Mouse (Mus musculus) midbrain, embryonic 14.5 days (tissue): Measurements from ENCODE around the gene Lrrc20. TPM values are rescaled to one million over a fixed set of nuclear protein-coding genes. Genes with fewer than 3 reads are reported as not detected.
"Not testable (repeated sequence)": the region's sequence is repeated elsewhere in the genome, so short reads cannot be mapped to it uniquely, and the experiment has no call there.

Source experiments
- ATAC-seq: fragments of 200-750 bp; cut with Nextera tagmentation; 2 replicates; pipeline ENCODE4 v1.8.0; 2017; ENCODE audit warnings: moderate number of reproducible peaks, moderate library complexity; ENCODE audit not compliant: low FRiP score, low TSS enrichment
- DNase-seq: peaks from one replicate; pipeline ENCODE4 v3.0.0-alpha.2; 2015
- H3K27ac ChIP-seq: fragments of 300-500 bp; sonication (generic); replicated peaks from 2 replicates; pipeline ENCODE4 v1.5.1; 2014; ENCODE audit warnings: mild to moderate bottlenecking, low read depth, low read length, moderate library complexity
- H3K27me3 ChIP-seq: fragments of 300-500 bp; sonication (generic); 2 replicates; pipeline ENCODE4 v1.6.1; 2014; ENCODE audit warnings: low read length, control low read depth, mixed read lengths; ENCODE audit not compliant: control insufficient read depth, insufficient read depth
- H3K36me3 ChIP-seq: fragments of 300-500 bp; sonication (generic); 2 replicates; pipeline ENCODE4 v1.6.1; 2014; ENCODE audit warnings: low read length, control low read depth; ENCODE audit not compliant: control insufficient read depth, insufficient read depth
- H3K4me1 ChIP-seq: fragments of 300-500 bp; sonication (generic); 2 replicates; pipeline ENCODE4 v1.6.1; 2014; ENCODE audit warnings: mild to moderate bottlenecking, antibody characterized with exemption, low read length, control low read depth; ENCODE audit not compliant: control insufficient read depth, insufficient read depth
- H3K4me2 ChIP-seq: fragments of 300-500 bp; sonication (generic); 2 replicates; pipeline ENCODE4 v1.6.1; 2014; ENCODE audit warnings: mild to moderate bottlenecking, low read length, moderate library complexity
- H3K4me3 ChIP-seq: fragments of 300-500 bp; sonication (generic); replicated peaks from 2 replicates; pipeline ENCODE4 v1.5.1; 2014; ENCODE audit warnings: low read depth, low read length
- H3K9ac ChIP-seq: fragments of 300-500 bp; sonication (generic); replicated peaks from 2 replicates; pipeline ENCODE4 v1.6.1; 2014; ENCODE audit warnings: mild to moderate bottlenecking, low read length, moderate library complexity
- H3K9me3 ChIP-seq: fragments of 300-500 bp; sonication (generic); 2 replicates; pipeline ENCODE4 v1.6.1; 2016; ENCODE audit warnings: low read length, control low read depth, mixed read lengths; ENCODE audit not compliant: control insufficient read depth
- WGBS: fragments of 180-500 bp; shearing (Covaris S2); extraction: QIAGEN DNeasy Blood & Tissue Kit; methylation state at CpG from one replicate; pipeline ENCODE4 v1.1.7; 2014; 5-methylcytosine and 5-hydroxymethylcytosine counted together
- polyA plus RNA-seq: library from polyadenylated mRNA; unstranded; fragments of >200 nt; fragmentation: Nextera tagmentation; extraction: Ambion mirVana; gene quantifications from 2 replicates; pipeline ENCODE4 v1.2.1, GENCODE M21; 2014

The Lrrc20 gene
- polyA plus RNA-seq, 1 experiment from 2014 or later: 17.6 TPM

GRCm38 (mm10) chr10:61599556-61600114 is 124.0 kb downstream of the Lrrc20 start:
- Histone ChIP-seq H3K36me3 (no peaks in the 10 kb centered on the region), H3K4me2 (no peak overlapping the region), H3K4me1 (peaks cover 6% of the 10 kb centered on the region; the same call in 1 of the 2 replicates), H3K9ac (no peak overlapping the region), H3K27me3 (peaks cover 11% of the 10 kb centered on the region; the same call in 1 of the 2 replicates), H3K9me3 (no peaks in the 10 kb centered on the region), H3K4me3 (no peak overlapping the region), H3K27ac (no peak overlapping the region)
- ATAC-seq (no peak), DNase-seq (no peak)
- WGBS: 38% methylated on average over 9 of the region's 9 CpGs

- Histone ChIP-seq H3K4me2 (0 out of 2 replicates have a peak overlapping the region, but pooled peaks have one; percentile 7), H3K4me3 (no peak overlapping the region), H3K27ac (no peak overlapping the region), H3K9me3 (no peaks in the 10 kb centered on the region), H3K36me3 (no peaks in the 10 kb centered on the region), H3K9ac (no peak overlapping the region), H3K27me3 (no peaks in the 10 kb centered on the region), H3K4me1 (no peaks in the 10 kb centered on the region)
- WGBS: 15% methylated on average over 14 of the region's 14 CpGs
- DNase-seq (peak; percentile 89), ATAC-seq (peak; percentile 24; the same call in 1 of the 2 replicates)
These were observed 126.9 kb downstream of the Lrrc20 start for GRCm38 (mm10) chr10:61602283-61603033.

- Histone ChIP-seq H3K4me2 (no peak overlapping the region), H3K36me3 (no peaks in the 10 kb centered on the region), H3K27ac (no peak overlapping the region), H3K9me3 (no peaks in the 10 kb centered on the region), H3K4me1 (no peaks in the 10 kb centered on the region), H3K4me3 (no peak overlapping the region), H3K27me3 (no peaks in the 10 kb centered on the region), H3K9ac (no peak overlapping the region)
- WGBS: 68% methylated on average over 10 of the region's 10 CpGs
- DNase-seq (no peak), ATAC-seq (no peak)
These were observed 128.9 kb downstream of the Lrrc20 start for GRCm38 (mm10) chr10:61604376-61605065.

GRCm38 (mm10) chr10:61605381-61605780 is 129.8 kb downstream of the Lrrc20 start:
- DNase-seq, H3K27ac ChIP-seq, H3K4me2 ChIP-seq, H3K9me3 ChIP-seq, H3K4me3 ChIP-seq, H3K36me3 ChIP-seq, ATAC-seq, H3K4me1 ChIP-seq, H3K27me3 ChIP-seq, H3K9ac ChIP-seq: not testable (repeated sequence)
- WGBS: 75% methylated on average over 11 of the region's 11 CpGs

GRCm38 (mm10) chr10:61605851-61606250 is 130.2 kb downstream of the Lrrc20 start:
- DNase-seq (peak; percentile 80), ATAC-seq (no peak)
- no peaks in the 10 kb centered on the region for H3K4me1 ChIP-seq
- WGBS: 17% methylated on average over 8 of the region's 8 CpGs
- no peaks in the 10 kb centered on the region for H3K9me3 ChIP-seq
- H3K27me3 ChIP-seq: no peaks in the 10 kb centered on the region
- H3K27ac ChIP-seq: no peak overlapping the region
- H3K4me2 ChIP-seq: no peak overlapping the region
- no peak overlapping the region for H3K4me3 ChIP-seq
- H3K36me3 ChIP-seq: no peaks in the 10 kb centered on the region
- H3K9ac ChIP-seq: no peak overlapping the region

GRCm38 (mm10) chr10:61608233-61608632 is 132.6 kb downstream of the Lrrc20 start:
- Histone ChIP-seq H3K4me2 (no peak overlapping the region), H3K36me3 (no peaks in the 10 kb centered on the region), H3K27ac (no peak overlapping the region), H3K4me3 (no peak overlapping the region), H3K27me3 (no peaks in the 10 kb centered on the region), H3K4me1 (no peaks in the 10 kb centered on the region), H3K9ac (no peak overlapping the region), H3K9me3 (no peaks in the 10 kb centered on the region)
- ATAC-seq (no peak), DNase-seq (no peak)

GRCm38 (mm10) chr10:61610650-61611235 is 135.1 kb downstream of the Lrrc20 start:
- no peak overlapping the region for H3K4me3 ChIP-seq
- no peak overlapping the region for H3K9ac ChIP-seq
- no peak for ATAC-seq
- no peaks in the 10 kb centered on the region for H3K9me3 ChIP-seq
- no peak for DNase-seq
- H3K27ac ChIP-seq: no peak overlapping the region
- H3K27me3 ChIP-seq: no peaks in the 10 kb centered on the region
- H3K4me2 ChIP-seq: no peak overlapping the region
- H3K36me3 ChIP-seq: no peaks in the 10 kb centered on the region
- no peaks in the 10 kb centered on the region for H3K4me1 ChIP-seq
- 78% methylated on average over 8 of the region's 8 CpGs for WGBS

- Histone ChIP-seq H3K4me2 (no peak overlapping the region), H3K4me1 (no peaks in the 10 kb centered on the region), H3K9ac (no peak overlapping the region), H3K27ac (no peak overlapping the region), H3K36me3 (no peaks in the 10 kb centered on the region), H3K4me3 (no peak overlapping the region), H3K27me3 (no peaks in the 10 kb centered on the region), H3K9me3 (0 out of 2 replicates have a peak, but pooled peaks cover 3% of the 10 kb centered on the region)
- WGBS: 85% methylated on average over 7 of the region's 7 CpGs
- no peak for ATAC-seq
- no peak for DNase-seq
These were observed 138.7 kb downstream of the Lrrc20 start for GRCm38 (mm10) chr10:61614311-61614710.
